Mouse (Mus musculus) left cerebral cortex, adult 2 months (tissue): ENCODE measurements around the gene Uhrf1. TPM values are rescaled to one million over a fixed set of nuclear protein-coding genes. Genes with fewer than 3 reads are reported as not detected.
"Not testable (repeated sequence)": the region's sequence is repeated elsewhere in the genome, so short reads cannot be mapped to it uniquely, and the experiment has no call there.

Source experiments
- DNase-seq, 2 experiments: peaks; one replicate each; pipeline ENCODE4 v3.0.0; 2021 to 2022; ENCODE audit warnings: low spot score in 2 of 2, mixed read lengths in 1 of 2; ENCODE audit errors: extremely low spot score in 1 of 2
- H3K27ac ChIP-seq: fragments of 200-600 bp; 2 replicates; pipeline ENCODE4 v1.8.1; 2022
- H3K4me3 ChIP-seq: fragments of 200-600 bp; 2 replicates; pipeline ENCODE4 v1.8.1; 2022
- CTCF ChIP-seq: fragments of 200-600 bp; IDR thresholded peaks from 2 replicates; pipeline ENCODE4 v1.8.1; 2022; ENCODE audit warnings: antibody characterized with exemption, mild to moderate bottlenecking, moderate library complexity
- intact Hi-C: fragments of 180-260 bp; cut with DNase I; formaldehyde crosslinking; loops from one replicate; pipeline ENCODE4 v1.15.1; 2025
- long read RNA-seq, 2 experiments: library from polyadenylated mRNA; stranded (forward); transcript quantifications; one replicate each; pipeline ENCODE4 v2.0.0; 2021; ENCODE audit warnings: borderline mapping rate in 2 of 2
- total RNA-seq, 2 experiments: library from RNA; stranded (reverse); gene quantifications; 2 replicates each; pipeline ENCODE4 v1.2.3; 2021

Gene Uhrf1
- under 1 TPM; 0.70 to 0.91 TPM for total RNA-seq
- long read RNA-seq, experiment 1 = 0 reads
- long read RNA-seq, experiment 2 = 0 reads

- H3K4me3 ChIP-seq = peak within 1 kb of the TSS; percentile 63
- intact Hi-C loops = no loop called here
- no peak within 1 kb of the TSS for H3K27ac ChIP-seq
- DNase-seq = no peak
- no peak for TF ChIP-seq CTCF
Observed at GRCm38 (mm10) chr17:56303160-56303846, at the start of gene Uhrf1. TSS of gene Uhrf1 (plus strand) at chr17:56303321.

GRCm38 (mm10) chr17:56254695-56255094 is 48.4 kb upstream of the Uhrf1 start:
- DNase-seq = no peak
- H3K4me3 ChIP-seq = no peak overlapping the region
- intact Hi-C loops = loop anchor here (1.0 to 5.0 kb wide), 2 partner anchors 72 to 122 kb away; partner anchors contain the start of gene Mydgf
- no peak for TF ChIP-seq CTCF
- H3K27ac ChIP-seq = peak overlapping the region; percentile 85; the same call in 1 of the 2 replicates

GRCm38 (mm10) chr17:56255429-56255828 is 47.7 kb upstream of the Uhrf1 start:
- intact Hi-C loops = loop anchor here (1.0 kb wide), 1 partner anchor 123 kb away; no protein-coding TSS in a partner anchor
- peak; percentile 53 to 69 for DNase-seq
- Histone ChIP-seq H3K4me3 (0 out of 2 replicates have a peak overlapping the region, but pooled peaks have one; percentile 13), H3K27ac (peak overlapping the region; percentile 85)
- TF ChIP-seq CTCF = no peak

- Histone ChIP-seq H3K4me3 (peak overlapping the region; percentile 90), H3K27ac (peak overlapping the region; percentile 98)
- intact Hi-C loops = loop anchor here (1.0 kb wide), 2 partner anchors 38 to 124 kb away; partner anchors contain the start of gene Dpp9
- TF ChIP-seq CTCF = peak; percentile 82
- peak; percentile 98 to 99 for DNase-seq
Observed at GRCm38 (mm10) chr17:56255863-56256238, 47.3 kb upstream of the Uhrf1 start.

- Histone ChIP-seq H3K27ac (peak within 1 kb of the TSS; percentile 98), H3K4me3 (peak within 1 kb of the TSS; percentile 90)
- peak; percentile 90 to 93 for DNase-seq
- TF ChIP-seq CTCF = no peak
- intact Hi-C loops = loop anchor here (1.0 kb wide), 1 partner anchor 38 kb away; the partner anchor contains the start of gene Dpp9
Observed at GRCm38 (mm10) chr17:56256239-56256881, 46.8 kb upstream of the Uhrf1 start, which contains the start of gene Fem1a. TSS of gene Fem1a (plus strand) at chr17:56256810.

- Histone ChIP-seq H3K4me3 (peak overlapping the region; percentile 90), H3K27ac (peak overlapping the region; percentile 95)
- no peak for TF ChIP-seq CTCF
- intact Hi-C loops = no loop called here
- no peak for DNase-seq
Observed at GRCm38 (mm10) chr17:56257181-56257894, 45.8 kb upstream of the Uhrf1 start.

- intact Hi-C loops = not testable (repeated sequence)
- peak overlapping the region; percentile 90 for H3K4me3 ChIP-seq
Observed at GRCm38 (mm10) chr17:56258269-56258668, 44.9 kb upstream of the Uhrf1 start.

GRCm38 (mm10) chr17:56258812-56259211 is 44.3 kb upstream of the Uhrf1 start:
- H3K27ac ChIP-seq, intact Hi-C loops, DNase-seq: not testable (repeated sequence)
- peak overlapping the region; percentile 90 for H3K4me3 ChIP-seq

More at GRCm38 (mm10) chr17:56258269-56258668, 44.9 kb upstream of the Uhrf1 start:
- H3K27ac ChIP-seq, DNase-seq: not testable (repeated sequence)

- Histone ChIP-seq H3K4me3 (peak overlapping the region; percentile 90), H3K27ac (no peak overlapping the region)
- intact Hi-C loops = no loop called here
- DNase-seq = no peak
- no peak for TF ChIP-seq CTCF
Observed at GRCm38 (mm10) chr17:56259301-56260037, 43.7 kb upstream of the Uhrf1 start.

GRCm38 (mm10) chr17:56261166-56261565 is 42.0 kb upstream of the Uhrf1 start:
- TF ChIP-seq CTCF = no peak
- H3K27ac ChIP-seq = no peak overlapping the region
- intact Hi-C loops = no loop called here
- H3K4me3 ChIP-seq = no peak overlapping the region; the same call in 1 of the 2 replicates
- DNase-seq = no peak

- no peak for TF ChIP-seq CTCF
- no peak overlapping the region for H3K4me3 ChIP-seq
- intact Hi-C loops = no loop called here
- H3K27ac ChIP-seq = no peak overlapping the region
- no peak for DNase-seq
Observed at GRCm38 (mm10) chr17:56262645-56263094, 40.5 kb upstream of the Uhrf1 start.
